Mouse (Mus musculus): ENCODE data around the gene Cd52. TPM values are rescaled to one million over a fixed set of nuclear protein-coding genes. Genes with fewer than 3 reads are reported as not detected.

Cd52 gene
- polyA plus RNA-seq, 1 experiment from 2014 or later, result 19.3 TPM

DNA sequence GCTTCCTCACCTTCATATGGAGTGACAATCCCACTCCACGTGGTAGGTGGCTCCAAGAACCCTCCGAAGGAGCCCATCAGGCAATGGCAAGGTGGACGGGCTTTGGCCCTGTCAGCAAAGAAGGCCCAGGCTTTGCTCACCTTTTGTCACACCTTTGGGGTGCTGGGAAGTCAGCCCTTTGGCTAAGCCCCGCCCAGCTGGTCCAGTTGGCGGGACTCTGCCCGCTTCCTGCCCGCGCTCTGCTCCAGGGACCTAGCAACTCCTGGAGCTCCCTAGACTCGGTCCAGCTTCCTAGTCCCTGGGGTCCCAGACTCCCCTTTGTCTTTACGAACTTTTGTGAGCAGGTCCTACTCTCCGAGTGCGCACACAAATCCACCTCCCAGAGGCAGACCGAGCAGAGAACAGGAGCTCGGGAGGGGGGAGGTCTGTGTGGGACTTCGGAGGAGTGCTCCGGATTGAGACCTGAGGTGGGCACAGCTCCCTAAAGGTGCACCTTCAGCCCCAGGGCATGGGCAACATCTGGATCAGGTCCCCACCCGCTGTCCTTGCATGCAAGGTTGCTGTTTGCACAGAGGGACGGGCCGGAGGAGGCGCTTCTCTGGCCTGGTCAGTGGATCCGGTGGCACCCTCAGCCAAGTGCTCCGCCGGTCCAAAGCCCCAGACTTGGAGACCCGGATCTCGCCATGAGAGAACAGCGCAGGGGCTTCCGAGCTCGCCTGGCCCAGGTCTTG, 34.6 kb downstream of the Cd52 start, which contains the start of gene Crybg2:
Crybg2 (plus strand) TSS at position 681 of the 731 bp plus-strand sequence.
- no peaks in the 10 kb centered on the region for H3K9me3 ChIP-seq (ENCODE audit: control insufficient read depth, low read length)
- WGBS, result 44% methylated on average over 25 of the region's 28 CpGs
- H3K36me3 ChIP-seq (ENCODE audit: control insufficient read depth, insufficient read depth, low read length), result no peaks in the 10 kb centered on the region
- H3K9ac ChIP-seq (ENCODE audit: low read depth, low read length), result no peak within 1 kb of the TSS
- no peak for DNase-seq (ENCODE audit: low spot score)
- no peak within 1 kb of the TSS for H3K27ac ChIP-seq (replicated peaks; ENCODE audit: low read depth, low read length)
- H3K4me3 ChIP-seq (ENCODE audit: low read depth, low read length), result no peak within 1 kb of the TSS
- no peak within 1 kb of the TSS for H3K4me2 ChIP-seq (ENCODE audit: low read depth, low read length)
- peaks cover 5% of the 10 kb centered on the region; the same call in 1 of the 2 replicates for H3K27me3 ChIP-seq (replicated peaks; ENCODE audit: control insufficient read depth, insufficient read depth, low read length)
- H3K4me1 ChIP-seq (ENCODE audit: control insufficient read depth, insufficient read depth, low read length), result no peaks in the 10 kb centered on the region
- ATAC-seq (ENCODE audit: low read depth), result no peak

GRCm38 (mm10) chr4:134058908-134059307, 36.0 kb downstream of the Cd52 start:
- WGBS, result 79% methylated on average over 6 of the region's 6 CpGs
- DNase-seq (ENCODE audit: low spot score), result no peak

DNA sequence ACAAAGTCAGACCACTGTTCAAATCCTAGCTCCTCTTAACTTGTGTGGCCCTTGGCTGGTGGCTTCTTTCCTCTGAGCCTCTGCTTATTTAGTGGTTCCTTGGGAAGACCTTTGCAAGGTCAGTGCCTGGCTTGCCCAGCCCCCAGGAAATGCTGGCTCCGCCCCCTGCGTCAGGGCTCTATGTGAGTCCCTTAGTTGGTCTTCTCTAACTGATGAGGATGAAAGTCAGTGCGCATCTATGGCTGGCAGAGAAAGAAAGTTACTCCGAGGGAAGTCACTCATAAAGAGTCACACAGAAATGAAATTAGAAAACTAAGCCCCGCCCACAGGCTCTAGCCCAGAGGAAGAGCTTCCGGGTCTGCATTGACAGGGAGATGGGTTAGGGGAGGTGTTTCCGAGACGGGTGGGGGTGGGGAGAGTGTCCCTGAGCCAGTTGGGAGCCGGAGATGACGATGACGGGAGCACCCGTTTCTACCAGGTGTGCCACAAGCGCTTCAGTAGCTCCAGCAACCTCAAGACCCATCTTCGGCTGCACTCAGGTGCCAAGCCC, 36.6 kb downstream of the Cd52 start:
- 26% methylated on average over 14 of the region's 14 CpGs for WGBS
- no peaks in the 10 kb centered on the region for H3K27me3 ChIP-seq (replicated peaks; ENCODE audit: control insufficient read depth, insufficient read depth, low read length)
- H3K9ac ChIP-seq (ENCODE audit: low read depth, low read length), result no peak overlapping the region
- H3K27ac ChIP-seq (replicated peaks; ENCODE audit: low read depth, low read length), result no peak overlapping the region
- no peaks in the 10 kb centered on the region for H3K36me3 ChIP-seq (ENCODE audit: control insufficient read depth, insufficient read depth, low read length)
- ATAC-seq (ENCODE audit: low read depth) (no peak), DNase-seq (ENCODE audit: low spot score) (no peak)
- 0 out of 2 replicates have a peak overlapping the region, but pooled peaks have one; percentile 2 for H3K4me3 ChIP-seq (ENCODE audit: low read depth, low read length)
- H3K4me1 ChIP-seq (ENCODE audit: control insufficient read depth, insufficient read depth, low read length), result no peaks in the 10 kb centered on the region
- H3K9me3 ChIP-seq (ENCODE audit: control insufficient read depth, low read length), result no peaks in the 10 kb centered on the region
- H3K4me2 ChIP-seq (ENCODE audit: low read depth, low read length), result 0 out of 2 replicates have a peak overlapping the region, but pooled peaks have one; percentile 10

More at GRCm38 (mm10) chr4:134058908-134059307, 36.0 kb downstream of the Cd52 start:
- Histone ChIP-seq H3K9me3 (ENCODE audit: control insufficient read depth, low read length) (no peaks in the 10 kb centered on the region), H3K4me3 (ENCODE audit: low read depth, low read length) (no peak overlapping the region), H3K4me2 (ENCODE audit: low read depth, low read length) (no peak overlapping the region), H3K4me1 (ENCODE audit: control insufficient read depth, insufficient read depth, low read length) (no peaks in the 10 kb centered on the region), H3K9ac (ENCODE audit: low read depth, low read length) (no peak overlapping the region), H3K36me3 (ENCODE audit: control insufficient read depth, insufficient read depth, low read length) (no peaks in the 10 kb centered on the region), H3K27ac (replicated peaks; ENCODE audit: low read depth, low read length) (no peak overlapping the region), H3K27me3 (replicated peaks; ENCODE audit: control insufficient read depth, insufficient read depth, low read length) (no peaks in the 10 kb centered on the region)
- no peak for ATAC-seq (ENCODE audit: low read depth)

- Histone ChIP-seq H3K9me3 (ENCODE audit: control insufficient read depth, low read length) (no peaks in the 10 kb centered on the region), H3K4me2 (ENCODE audit: low read depth, low read length) (no peak within 1 kb of the TSS), H3K4me3 (ENCODE audit: low read depth, low read length) (no peak within 1 kb of the TSS), H3K27ac (replicated peaks; ENCODE audit: low read depth, low read length) (no peak within 1 kb of the TSS), H3K9ac (ENCODE audit: low read depth, low read length) (no peak within 1 kb of the TSS), H3K27me3 (replicated peaks; ENCODE audit: control insufficient read depth, insufficient read depth, low read length) (no peaks in the 10 kb centered on the region), H3K4me1 (ENCODE audit: control insufficient read depth, insufficient read depth, low read length) (peaks cover 5% of the 10 kb centered on the region; the same call in 1 of the 2 replicates), H3K36me3 (ENCODE audit: control insufficient read depth, insufficient read depth, low read length) (no peaks in the 10 kb centered on the region)
- WGBS, result 89% methylated on average over 3 of the region's 3 CpGs
- DNase-seq (ENCODE audit: low spot score) (no peak), ATAC-seq (ENCODE audit: low read depth) (no peak)
Measured at GRCm38 (mm10) chr4:134053538-134053937, 41.3 kb downstream of the Cd52 start, which contains the start of gene Zfp683. TSS of gene Zfp683 (plus strand) at chr4:134053838.

GRCm38 (mm10) chr4:134052560-134052959, 42.3 kb downstream of the Cd52 start:
- Histone ChIP-seq H3K9ac (ENCODE audit: low read depth, low read length) (no peak overlapping the region), H3K9me3 (ENCODE audit: control insufficient read depth, low read length) (no peaks in the 10 kb centered on the region), H3K27ac (replicated peaks; ENCODE audit: low read depth, low read length) (no peak overlapping the region), H3K4me2 (ENCODE audit: low read depth, low read length) (no peak overlapping the region), H3K27me3 (replicated peaks; ENCODE audit: control insufficient read depth, insufficient read depth, low read length) (no peaks in the 10 kb centered on the region), H3K4me1 (ENCODE audit: control insufficient read depth, insufficient read depth, low read length) (peaks cover 5% of the 10 kb centered on the region; the same call in 1 of the 2 replicates), H3K4me3 (ENCODE audit: low read depth, low read length) (no peak overlapping the region), H3K36me3 (ENCODE audit: control insufficient read depth, insufficient read depth, low read length) (no peaks in the 10 kb centered on the region)
- DNase-seq (ENCODE audit: low spot score), result peak; percentile 80
- 15% methylated on average over 8 of the region's 8 CpGs for WGBS
- ATAC-seq (ENCODE audit: low read depth), result no peak

DNA sequence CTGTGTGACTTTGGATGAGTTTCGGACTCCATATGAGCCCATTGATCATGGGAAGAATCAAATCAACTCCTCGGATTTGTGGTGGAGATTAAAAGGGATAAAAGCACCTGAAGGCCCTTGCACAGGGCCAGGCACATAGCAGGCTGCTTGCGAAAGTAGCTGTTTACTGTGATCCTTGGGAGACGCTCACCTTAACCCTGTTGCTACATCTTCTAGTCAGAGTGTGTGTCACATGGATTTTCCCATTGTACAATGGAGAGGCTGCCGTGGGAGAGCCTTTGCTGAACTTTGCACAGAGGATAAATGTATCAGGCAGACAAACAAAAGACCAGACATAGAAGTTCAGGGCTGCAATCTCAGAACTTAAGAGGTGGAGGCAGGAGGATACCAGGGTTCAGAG, 43.0 kb downstream of the Cd52 start:
- ATAC-seq (ENCODE audit: low read depth) (no peak), DNase-seq (ENCODE audit: low spot score) (no peak)
- H3K27ac ChIP-seq (replicated peaks; ENCODE audit: low read depth, low read length), result no peak overlapping the region
- H3K36me3 ChIP-seq (ENCODE audit: control insufficient read depth, insufficient read depth, low read length), result no peaks in the 10 kb centered on the region
- H3K9me3 ChIP-seq (ENCODE audit: control insufficient read depth, low read length), result no peaks in the 10 kb centered on the region
- no peak overlapping the region for H3K9ac ChIP-seq (ENCODE audit: low read depth, low read length)
- peaks cover 5% of the 10 kb centered on the region; the same call in 1 of the 2 replicates for H3K4me1 ChIP-seq (ENCODE audit: control insufficient read depth, insufficient read depth, low read length)
- WGBS, result 80% methylated on average over 5 of the region's 5 CpGs
- H3K4me2 ChIP-seq (ENCODE audit: low read depth, low read length), result no peak overlapping the region
- H3K27me3 ChIP-seq (replicated peaks; ENCODE audit: control insufficient read depth, insufficient read depth, low read length), result no peaks in the 10 kb centered on the region
- H3K4me3 ChIP-seq (ENCODE audit: low read depth, low read length), result no peak overlapping the region

GRCm38 (mm10) chr4:134047648-134048047, 47.2 kb downstream of the Cd52 start:
- ATAC-seq (ENCODE audit: low read depth) (no peak), DNase-seq (ENCODE audit: low spot score) (no peak)
- no peak overlapping the region for H3K9ac ChIP-seq (ENCODE audit: low read depth, low read length)
- no peak overlapping the region for H3K4me2 ChIP-seq (ENCODE audit: low read depth, low read length)
- H3K36me3 ChIP-seq (ENCODE audit: control insufficient read depth, insufficient read depth, low read length), result no peaks in the 10 kb centered on the region
- no peaks in the 10 kb centered on the region for H3K27me3 ChIP-seq (replicated peaks; ENCODE audit: control insufficient read depth, insufficient read depth, low read length)
- H3K4me3 ChIP-seq (ENCODE audit: low read depth, low read length), result no peak overlapping the region
- no peak overlapping the region for H3K27ac ChIP-seq (replicated peaks; ENCODE audit: low read depth, low read length)
- H3K9me3 ChIP-seq (ENCODE audit: control insufficient read depth, low read length), result no peaks in the 10 kb centered on the region
- peaks cover 1% of the 10 kb centered on the region; the same call in 1 of the 2 replicates for H3K4me1 ChIP-seq (ENCODE audit: control insufficient read depth, insufficient read depth, low read length)
- WGBS, result 78% methylated on average over 5 of the region's 5 CpGs

DNA sequence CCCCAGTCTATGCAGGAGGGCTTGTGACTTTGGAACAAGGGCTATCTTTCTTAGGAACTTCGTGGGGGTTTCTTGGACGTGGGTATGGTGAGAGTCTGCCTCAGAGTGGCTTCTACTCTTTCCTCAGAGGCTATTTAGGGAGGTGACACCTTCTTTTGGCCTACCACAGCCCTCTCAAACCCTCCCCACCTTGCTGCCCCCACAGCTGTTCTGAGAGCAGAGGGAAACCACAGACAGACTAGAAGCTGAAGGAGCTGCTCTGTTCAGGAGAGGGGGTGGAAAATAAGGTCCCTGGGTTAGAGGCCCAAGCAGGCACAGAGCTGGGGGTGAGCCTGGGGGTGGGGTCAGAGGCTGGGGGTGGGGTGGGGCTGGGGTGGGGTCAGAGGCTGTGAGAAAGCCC, 51.8 kb downstream of the Cd52 start:
- H3K4me2 ChIP-seq (ENCODE audit: low read depth, low read length), result no peak overlapping the region
- 68% methylated on average over 2 of the region's 2 CpGs for WGBS
- H3K9me3 ChIP-seq (ENCODE audit: control insufficient read depth, low read length), result no peaks in the 10 kb centered on the region
- no peak for ATAC-seq (ENCODE audit: low read depth)
- no peak overlapping the region for H3K4me3 ChIP-seq (ENCODE audit: low read depth, low read length)
- no peak overlapping the region for H3K27ac ChIP-seq (replicated peaks; ENCODE audit: low read depth, low read length)
- no peaks in the 10 kb centered on the region for H3K27me3 ChIP-seq (replicated peaks; ENCODE audit: control insufficient read depth, insufficient read depth, low read length)
- H3K9ac ChIP-seq (ENCODE audit: low read depth, low read length), result no peak overlapping the region
- 0 out of 2 replicates have a peak, but pooled peaks cover 3% of the 10 kb centered on the region for H3K4me1 ChIP-seq (ENCODE audit: control insufficient read depth, insufficient read depth, low read length)
- H3K36me3 ChIP-seq (ENCODE audit: control insufficient read depth, insufficient read depth, low read length), result no peaks in the 10 kb centered on the region
- no peak for DNase-seq (ENCODE audit: low spot score)

All from embryonic facial prominence, embryonic 14.5 days (tissue).